Mouse (Mus musculus): Measurements from ENCODE around the gene Rps9. TPM values are rescaled to one million over a fixed set of nuclear protein-coding genes. Genes with fewer than 3 reads are reported as not detected.

The Rps9 gene
- polyA plus RNA-seq, 1 experiment = 2,199 TPM

- H3K36me3 ChIP-seq (ENCODE audit: control insufficient read depth, insufficient read depth) = no peaks in the 10 kb centered on the region
- H3ac ChIP-seq (ENCODE audit: control insufficient read depth, insufficient read length) = no peak within 1 kb of the TSS
- H3K4me3 ChIP-seq = no peak within 1 kb of the TSS
- H3K4me2 ChIP-seq (ENCODE audit: low read depth) = no peak within 1 kb of the TSS
- no peak for TF ChIP-seq MAX (IDR thresholded peaks at IDR 0.05; ENCODE audit: low read depth)
- no peak for TF ChIP-seq MYOD1 (IDR thresholded peaks at IDR 0.05; ENCODE audit: control insufficient read depth in 1 of 3, insufficient read length in 2 of 3, low read depth in 2 of 3)
- no peak for TF ChIP-seq E2F4 (IDR thresholded peaks at IDR 0.05; ENCODE audit: insufficient read depth)
- TF ChIP-seq POLR2A (IDR thresholded peaks at IDR 0.05; ENCODE audit: insufficient read length, low read depth) = no peak
- TF ChIP-seq REST (IDR thresholded peaks at IDR 0.05; ENCODE audit: insufficient read depth, insufficient read length) = no peak
- no peak for TF ChIP-seq CEBPB (IDR thresholded peaks at IDR 0.05; ENCODE audit: insufficient read depth, poor library complexity, severe bottlenecking)
- no peak for TF ChIP-seq TCF12 (IDR thresholded peaks at IDR 0.05; ENCODE audit: insufficient read depth, poor library complexity, severe bottlenecking)
- no peak for TF ChIP-seq POLR2AphosphoS2 (IDR thresholded peaks at IDR 0.05; ENCODE audit: insufficient read length, low read depth)
- no peak for TF ChIP-seq SRF (IDR thresholded peaks at IDR 0.05; ENCODE audit: control insufficient read depth, insufficient read length, low read depth)
- TF ChIP-seq TCF3 (IDR thresholded peaks at IDR 0.05; ENCODE audit: insufficient read length, low read depth) = no peak
- TF ChIP-seq MYOG (IDR thresholded peaks at IDR 0.05; ENCODE audit: control insufficient read depth in 1 of 3, insufficient read depth in 1 of 3, insufficient read length in 2 of 3, low read depth in 2 of 3) = no peak
- no peak for TF ChIP-seq USF1 (IDR thresholded peaks at IDR 0.05; ENCODE audit: low read depth)
- H3K79me2 ChIP-seq (ENCODE audit: control insufficient read depth, insufficient read depth) = no peaks in the 10 kb centered on the region
- H3K27me3 ChIP-seq (ENCODE audit: control insufficient read depth, insufficient read depth, insufficient read length) = no peaks in the 10 kb centered on the region
Measured at GRCm38 (mm10) chr7:3677342-3677741, 26.5 kb upstream of the Rps9 start, which contains the start of gene Tmc4. TSS of gene Tmc4 (minus strand) at chr7:3677553.

- TF ChIP-seq MYOD1 (IDR thresholded peaks at IDR 0.05; ENCODE audit: control insufficient read depth in 1 of 3, insufficient read length in 2 of 3, low read depth in 2 of 3) (no peak), MYOG (IDR thresholded peaks at IDR 0.05; ENCODE audit: control insufficient read depth in 1 of 3, insufficient read depth in 1 of 3, insufficient read length in 2 of 3, low read depth in 2 of 3) (no peak), E2F4 (IDR thresholded peaks at IDR 0.05; ENCODE audit: insufficient read depth) (no peak), MAX (IDR thresholded peaks at IDR 0.05; ENCODE audit: low read depth) (no peak), SRF (IDR thresholded peaks at IDR 0.05; ENCODE audit: control insufficient read depth, insufficient read length, low read depth) (no peak)
- Histone ChIP-seq H3K4me2 (ENCODE audit: low read depth) (no peak overlapping the region), H3K79me2 (ENCODE audit: control insufficient read depth, insufficient read depth) (no peaks in the 10 kb centered on the region), H3K36me3 (ENCODE audit: control insufficient read depth, insufficient read depth) (no peaks in the 10 kb centered on the region), H3ac (ENCODE audit: control insufficient read depth, insufficient read length) (no peak overlapping the region), H3K27me3 (ENCODE audit: control insufficient read depth, insufficient read depth, insufficient read length) (no peaks in the 10 kb centered on the region), H3K4me3 (no peak overlapping the region)
Measured at GRCm38 (mm10) chr7:3683908-3684550, 19.8 kb upstream of the Rps9 start.

GRCm38 (mm10) chr7:3684698-3685097 is 19.1 kb upstream of the Rps9 start:
- H3K4me2 ChIP-seq (ENCODE audit: low read depth) = no peak overlapping the region
- no peak overlapping the region for H3ac ChIP-seq (ENCODE audit: control insufficient read depth, insufficient read length)
- no peak for TF ChIP-seq MYOD1 (IDR thresholded peaks at IDR 0.05; ENCODE audit: control insufficient read depth in 1 of 3, insufficient read length in 2 of 3, low read depth in 2 of 3)
- TF ChIP-seq E2F4 (IDR thresholded peaks at IDR 0.05; ENCODE audit: insufficient read depth) = no peak
- TF ChIP-seq USF1 (IDR thresholded peaks at IDR 0.05; ENCODE audit: low read depth) = no peak
- TF ChIP-seq SRF (IDR thresholded peaks at IDR 0.05; ENCODE audit: control insufficient read depth, insufficient read length, low read depth) = no peak
- no peak for TF ChIP-seq POLR2AphosphoS2 (IDR thresholded peaks at IDR 0.05; ENCODE audit: insufficient read length, low read depth)
- TF ChIP-seq CEBPB (IDR thresholded peaks at IDR 0.05; ENCODE audit: insufficient read depth, poor library complexity, severe bottlenecking) = no peak
- TF ChIP-seq POLR2A (IDR thresholded peaks at IDR 0.05; ENCODE audit: insufficient read length, low read depth) = no peak
- TF ChIP-seq MAX (IDR thresholded peaks at IDR 0.05; ENCODE audit: low read depth) = no peak
- TF ChIP-seq TCF12 (IDR thresholded peaks at IDR 0.05; ENCODE audit: insufficient read depth, poor library complexity, severe bottlenecking) = no peak
- no peak for TF ChIP-seq REST (IDR thresholded peaks at IDR 0.05; ENCODE audit: insufficient read depth, insufficient read length)
- no peak for TF ChIP-seq MYOG (IDR thresholded peaks at IDR 0.05; ENCODE audit: control insufficient read depth in 1 of 3, insufficient read depth in 1 of 3, insufficient read length in 2 of 3, low read depth in 2 of 3)
- TF ChIP-seq TCF3 (IDR thresholded peaks at IDR 0.05; ENCODE audit: insufficient read length, low read depth) = no peak
- no peak overlapping the region for H3K4me3 ChIP-seq
- H3K79me2 ChIP-seq (ENCODE audit: control insufficient read depth, insufficient read depth) = no peaks in the 10 kb centered on the region
- H3K27me3 ChIP-seq (ENCODE audit: control insufficient read depth, insufficient read depth, insufficient read length) = no peaks in the 10 kb centered on the region
- H3K36me3 ChIP-seq (ENCODE audit: control insufficient read depth, insufficient read depth) = no peaks in the 10 kb centered on the region

GRCm38 (mm10) chr7:3685400-3686187 is 18.2 kb upstream of the Rps9 start:
- Histone ChIP-seq H3K79me2 (ENCODE audit: control insufficient read depth, insufficient read depth) (no peaks in the 10 kb centered on the region), H3K36me3 (ENCODE audit: control insufficient read depth, insufficient read depth) (no peaks in the 10 kb centered on the region), H3K4me2 (ENCODE audit: low read depth) (no peak overlapping the region), H3ac (ENCODE audit: control insufficient read depth, insufficient read length) (no peak overlapping the region), H3K27me3 (ENCODE audit: control insufficient read depth, insufficient read depth, insufficient read length) (no peaks in the 10 kb centered on the region), H3K4me3 (no peak overlapping the region)
- TF ChIP-seq E2F4 (IDR thresholded peaks at IDR 0.05; ENCODE audit: insufficient read depth) (no peak), MYOD1 (IDR thresholded peaks at IDR 0.05; ENCODE audit: control insufficient read depth in 1 of 3, insufficient read length in 2 of 3, low read depth in 2 of 3) (no peak), TCF3 (IDR thresholded peaks at IDR 0.05; ENCODE audit: insufficient read length, low read depth) (no peak), MYOG (IDR thresholded peaks at IDR 0.05; ENCODE audit: control insufficient read depth in 1 of 3, insufficient read depth in 1 of 3, insufficient read length in 2 of 3, low read depth in 2 of 3) (no peak), MAX (IDR thresholded peaks at IDR 0.05; ENCODE audit: low read depth) (no peak), REST (IDR thresholded peaks at IDR 0.05; ENCODE audit: insufficient read depth, insufficient read length) (no peak), CEBPB (IDR thresholded peaks at IDR 0.05; ENCODE audit: insufficient read depth, poor library complexity, severe bottlenecking) (no peak), POLR2A (IDR thresholded peaks at IDR 0.05; ENCODE audit: insufficient read length, low read depth) (no peak), USF1 (IDR thresholded peaks at IDR 0.05; ENCODE audit: low read depth) (no peak), POLR2AphosphoS2 (IDR thresholded peaks at IDR 0.05; ENCODE audit: insufficient read length, low read depth) (no peak), TCF12 (IDR thresholded peaks at IDR 0.05; ENCODE audit: insufficient read depth, poor library complexity, severe bottlenecking) (no peak), SRF (IDR thresholded peaks at IDR 0.05; ENCODE audit: control insufficient read depth, insufficient read length, low read depth) (no peak)
